Comparison of ENCODE assay signal across 11 mouse cellular contexts in the genomic region with DNA sequence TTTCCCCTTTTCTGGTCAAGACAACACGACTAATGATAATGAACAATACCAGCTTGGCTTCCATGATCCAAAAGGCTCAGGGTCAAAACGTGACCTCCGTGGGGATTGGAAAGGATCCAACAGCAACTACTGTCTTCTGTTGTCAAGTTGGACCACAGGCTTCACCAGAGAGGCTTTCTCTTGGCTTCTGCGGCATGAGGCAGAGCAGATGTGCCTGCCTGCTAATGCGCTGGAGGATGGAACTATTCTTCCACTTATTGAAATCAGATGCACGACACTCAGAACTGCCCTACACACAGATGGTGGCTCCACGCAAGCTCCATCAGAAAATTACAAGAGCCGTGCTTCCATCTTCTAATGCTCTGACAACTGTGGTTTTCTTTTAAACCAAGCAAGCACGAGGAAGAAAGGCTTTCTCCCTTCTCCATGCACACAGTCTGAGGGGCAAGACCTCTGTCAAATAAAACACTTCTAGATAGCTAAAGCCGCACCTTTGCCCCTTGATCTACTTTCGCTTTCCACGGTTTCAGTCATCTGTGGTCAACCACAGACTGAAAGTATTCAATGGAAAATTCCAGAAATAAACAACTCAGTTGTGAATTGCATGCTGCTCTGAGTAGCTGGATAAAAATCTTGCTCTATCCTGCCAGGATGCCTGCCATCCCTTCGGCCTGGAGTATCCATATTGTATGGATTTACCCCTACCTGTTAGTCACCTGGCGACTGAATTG. TPM values are rescaled to one million over a fixed set of nuclear protein-coding genes. Genes with fewer than 3 reads are reported as not detected.
DNase-seq lines count a peak whose midpoint lies in the region; ATAC-seq and TF ChIP-seq lines count a peak whose summit lies in the region.
"Had no signal": no experiment of that assay in that cellular context is flagged by ENCODE, and none has a peak within 500 bp of the region (broad histone marks: within the 10 kb centered on the region; RNA-seq: fewer than 3 reads in every experiment).

No protein-coding gene starts in this region.

- intact Hi-C loops in gastrocnemius, adult 2 months (cut with DNase I): no loop called here

- no peaks in the 10 kb centered on the region for H3K27me3 ChIP-seq in embryonic facial prominence, embryonic 15.5 days
- H3K27me3 ChIP-seq in hindbrain, embryonic 13.5 days: no peaks in the 10 kb centered on the region
- H3K27me3 ChIP-seq: liver, embryonic 15.5 days; midbrain, embryonic 15.5 days had no signal

- peak overlapping the region; percentile 68 for H3K27ac ChIP-seq in gastrocnemius, adult 2 months
- peak overlapping the region; percentile 63 for H3K27ac ChIP-seq in embryonic facial prominence, embryonic 15.5 days (replicated peaks)
- H3K27ac ChIP-seq in hindbrain, embryonic 13.5 days: no peak overlapping the region
- H3K27ac ChIP-seq: liver, embryonic 15.5 days; midbrain, embryonic 15.5 days had no signal

- no peak overlapping the region; the same call in 1 of the 2 replicates for H3K4me3 ChIP-seq in gastrocnemius, adult 2 months
- no peak overlapping the region for H3K4me3 ChIP-seq in embryonic facial prominence, embryonic 15.5 days (replicated peaks)
- no peak overlapping the region for H3K4me3 ChIP-seq in hindbrain, embryonic 13.5 days
- H3K4me3 ChIP-seq: liver, embryonic 15.5 days; midbrain, embryonic 15.5 days had no signal

- no peak overlapping the region for H3K9ac ChIP-seq in embryonic facial prominence, embryonic 15.5 days
- H3K9ac ChIP-seq in hindbrain, embryonic 13.5 days: no peak overlapping the region
- H3K9ac ChIP-seq: liver, embryonic 15.5 days; midbrain, embryonic 15.5 days had no signal

- H3K36me3 ChIP-seq in embryonic facial prominence, embryonic 15.5 days: no peaks in the 10 kb centered on the region
- no peaks in the 10 kb centered on the region for H3K36me3 ChIP-seq in hindbrain, embryonic 13.5 days
- H3K36me3 ChIP-seq: liver, embryonic 15.5 days; midbrain, embryonic 15.5 days had no signal

- no peak for TF ChIP-seq CTCF in gastrocnemius, adult 2 months (IDR thresholded peaks at IDR 0.05)

- 30% methylated on average over 14 of the region's 14 CpGs for WGBS in embryonic facial prominence, embryonic 15.5 days
- 79% methylated on average over 14 of the region's 14 CpGs for WGBS in hindbrain, embryonic 13.5 days

- DNase-seq in gastrocnemius, adult 2 months: no peak
- DNase-seq in gastrocnemius, adult 18-20 months (ENCODE audit: low spot score): no peak
- peak; percentile 97 for DNase-seq in 3T3-L1 (ENCODE audit: low read depth, low spot score)
- DNase-seq in layer of hippocampus, adult 18-20 months (ENCODE audit: low spot score in 2 of 2): peak; percentile 53 to 58
- DNase-seq in cerebellum, postnatal 25 days: no peak
- DNase-seq: heart, postnatal 10 days had no signal

- peak; percentile 74; the same call in 1 of the 2 replicates for ATAC-seq in embryonic facial prominence, embryonic 15.5 days (ENCODE audit: insufficient number of reproducible peaks, low FRiP score, low TSS enrichment, low read depth)
- no peak for ATAC-seq in CD4-positive, CD25-positive, alpha-beta regulatory T cell, adult 4 months
- no peak for ATAC-seq in hindbrain, embryonic 13.5 days (ENCODE audit: low FRiP score)
- ATAC-seq: midbrain, embryonic 15.5 days had no signal

- H3K9me3 ChIP-seq in embryonic facial prominence, embryonic 15.5 days (replicated peaks): no peaks in the 10 kb centered on the region
- no peaks in the 10 kb centered on the region for H3K9me3 ChIP-seq in hindbrain, embryonic 13.5 days
- H3K9me3 ChIP-seq: liver, embryonic 15.5 days; midbrain, embryonic 15.5 days had no signal

- peaks cover 18% of the 10 kb centered on the region; the same call in 1 of the 2 replicates for H3K4me1 ChIP-seq in embryonic facial prominence, embryonic 15.5 days
- no peaks in the 10 kb centered on the region for H3K4me1 ChIP-seq in hindbrain, embryonic 13.5 days (replicated peaks)
- H3K4me1 ChIP-seq: liver, embryonic 15.5 days; midbrain, embryonic 15.5 days had no signal

- peak overlapping the region; percentile 21 for H3K4me2 ChIP-seq in embryonic facial prominence, embryonic 15.5 days (replicated peaks)
- H3K4me2 ChIP-seq in hindbrain, embryonic 13.5 days: no peak overlapping the region
- H3K4me2 ChIP-seq: liver, embryonic 15.5 days; midbrain, embryonic 15.5 days had no signal

RNA-seq across cellular contexts. Expression of a gene that starts 20.8 kb away (rescaled TPM):
- total RNA-seq in gastrocnemius, adult 2 months (2021): under 1 TPM; 0.74 to 0.89 TPM
- under 1 TPM; 0.52 to 0.68 TPM for total RNA-seq in gastrocnemius, adult 18-20 months (2021)
- 8.3 and 9.7 TPM in 2 replicates for polyA plus RNA-seq in embryonic facial prominence, embryonic 15.5 days (2015; fragmentation: Nextera tagmentation; extraction: Ambion mirVana)
- 10 to 100 TPM; 10.3 to 13.2 TPM for total RNA-seq in layer of hippocampus, adult 18-20 months (2021)
- polyA plus RNA-seq in CD4-positive, CD25-positive, alpha-beta regulatory T cell, adult 4 months (2017; shearing (Covaris generic)): not detected
- polyA plus RNA-seq in hindbrain, embryonic 13.5 days (2015; fragmentation: Nextera tagmentation; extraction: Ambion mirVana): 0.18 and 0.96 TPM in 2 replicates

Comparison
In these comparisons a context has a peak if more than half of its experiments do, and no peak if none do; other contexts are left out.
1. DNase-seq: peak in 3T3-L1 (single experiment) and layer of hippocampus, adult 18-20 months (2 of 2); none in gastrocnemius, adult 2 months (single experiment), gastrocnemius, adult 18-20 months (single experiment) and cerebellum, postnatal 25 days (0 of 2).
2. RNA of a gene that starts 20.8 kb away (total RNA-seq): 10.3 to 13.2 TPM in layer of hippocampus, adult 18-20 months; 0.74 to 0.89 TPM in gastrocnemius, adult 2 months and 0.52 to 0.68 TPM in gastrocnemius, adult 18-20 months; every median in the first group is over 4 times any median in the second.